Mouse (Mus musculus) activated CD4-positive, CD25-positive, alpha-beta regulatory T cell, adult 4 months (primary cell): ENCODE data around the gene Smim14. TPM values are rescaled to one million over a fixed set of nuclear protein-coding genes. Genes with fewer than 3 reads are reported as not detected.
"Not testable (repeated sequence)": the region's sequence is repeated elsewhere in the genome, so short reads cannot be mapped to it uniquely, and the experiment has no call there.

Source experiments
- ATAC-seq: one replicate; pipeline ENCODE4 v1.8.0; 2017
- polyA plus RNA-seq, 2 experiments: library from polyadenylated mRNA; unstranded; fragments of 100-300 nt; shearing (Covaris generic); gene quantifications; one replicate each; pipeline ENCODE4 v1.2.1; 2017

Smim14 gene
- polyA plus RNA-seq, 2 experiments from 2014 or later: 137 to 154 TPM

- no peak for ATAC-seq
Observed at GRCm38 (mm10) chr5:65521803-65522202, 15.2 kb downstream of the Smim14 start.

GRCm38 (mm10) chr5:65514635-65515278, 22.2 kb downstream of the Smim14 start:
- ATAC-seq: peak; percentile 75

- no peak for ATAC-seq
Observed at GRCm38 (mm10) chr5:65513506-65513905, 23.5 kb downstream of the Smim14 start.

DNA sequence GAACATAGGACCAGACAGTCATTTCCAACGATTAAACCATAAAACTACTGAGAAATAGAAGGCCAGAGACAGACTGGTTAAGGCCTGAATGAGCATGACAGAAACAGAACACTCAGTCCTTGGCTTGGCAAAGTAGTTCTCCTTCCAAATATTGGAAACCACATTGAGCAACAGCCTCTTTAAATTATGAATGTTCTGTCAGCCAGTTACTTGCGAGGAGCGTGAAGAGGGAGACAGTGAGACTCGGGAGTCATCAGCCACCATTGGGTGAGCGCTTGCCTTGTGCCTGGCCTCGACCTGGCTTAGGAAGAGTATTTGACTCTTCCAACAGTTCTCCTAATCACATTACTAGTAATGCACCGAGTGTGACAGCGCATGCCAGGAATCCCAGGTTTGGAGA, 28.6 kb downstream of the Smim14 start:
- ATAC-seq: no peak

GRCm38 (mm10) chr5:65505786-65506185, 31.2 kb downstream of the Smim14 start:
- no peak for ATAC-seq

GRCm38 (mm10) chr5:65501407-65501806, 35.6 kb downstream of the Smim14 start:
- no peak for ATAC-seq

DNA sequence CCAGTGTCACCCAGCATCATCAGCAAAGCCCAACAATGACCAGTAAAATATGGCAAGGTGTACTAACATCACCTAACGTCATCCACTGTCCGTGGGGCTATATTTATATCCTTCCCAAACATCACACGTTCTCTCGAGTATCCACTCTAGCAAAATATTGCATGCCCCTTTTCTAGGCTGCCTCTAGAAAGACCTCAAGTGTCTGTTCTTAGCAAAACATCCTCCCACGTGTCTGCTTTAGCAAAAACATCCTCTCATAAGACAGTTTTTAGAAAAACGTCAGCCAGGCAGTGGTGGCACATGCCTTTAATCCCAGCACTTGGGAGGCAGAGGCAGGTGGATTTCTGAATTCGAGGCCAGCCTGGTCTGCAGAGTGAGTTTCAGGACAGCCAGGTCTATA, 36.8 kb downstream of the Smim14 start:
- no peak for ATAC-seq

- peak; percentile 88 for ATAC-seq
Observed at GRCm38 (mm10) chr5:65492716-65493531, 44.1 kb downstream of the Smim14 start, which contains the start of gene Gm43552. Gene Gm43552 (minus strand): TSS chr5:65492833.

DNA sequence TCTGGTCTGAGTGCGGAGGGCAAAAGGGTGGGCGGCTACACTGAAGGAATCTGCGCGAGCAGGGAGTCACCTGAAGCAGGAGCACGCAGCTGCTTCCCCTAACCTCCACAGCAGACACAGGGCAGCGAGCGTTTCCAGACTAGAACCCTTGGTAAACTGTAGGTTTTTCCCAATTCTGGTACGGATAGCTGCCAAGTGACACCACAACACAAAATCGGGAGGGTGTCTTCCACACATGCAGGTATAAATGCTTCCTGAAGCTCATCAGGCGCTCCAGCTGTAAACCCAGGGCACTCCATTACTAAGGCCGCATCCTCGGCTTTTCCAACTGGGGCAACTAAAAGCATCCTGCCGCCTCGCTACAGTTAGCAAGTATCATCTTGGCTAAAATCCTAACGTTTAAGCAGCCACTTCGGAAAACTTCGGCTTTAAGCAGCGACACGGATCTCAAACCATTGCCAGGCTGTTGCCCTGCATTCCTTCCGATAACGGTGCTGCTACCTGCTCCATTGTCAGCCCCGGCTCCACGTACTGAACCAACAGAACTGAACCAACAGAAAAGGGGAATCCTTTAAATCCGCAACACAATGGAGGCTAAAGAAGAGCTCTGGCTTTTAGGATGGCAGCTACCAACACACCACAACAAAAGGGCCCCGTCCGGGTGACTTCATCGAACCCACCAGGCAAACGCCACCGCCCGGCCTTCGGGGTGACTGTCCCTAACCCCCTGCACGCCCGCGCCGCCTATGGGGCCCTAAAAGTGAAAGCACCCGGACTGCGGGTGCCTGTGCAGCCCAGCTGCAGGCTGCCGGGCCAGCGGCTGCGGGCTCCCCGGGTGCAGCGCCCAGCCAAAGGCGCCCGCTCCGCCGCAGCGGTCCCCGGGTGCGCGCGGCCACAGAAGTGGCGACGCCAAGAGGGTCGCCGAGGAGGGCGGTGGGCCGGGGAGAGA, 44.9 kb downstream of the Smim14 start:
- ATAC-seq: peak; percentile 50

- ATAC-seq: no peak
Observed at GRCm38 (mm10) chr5:65489830-65490229, 47.2 kb downstream of the Smim14 start.

GRCm38 (mm10) chr5:65488725-65489124, 48.3 kb downstream of the Smim14 start:
- ATAC-seq: no peak

DNA sequence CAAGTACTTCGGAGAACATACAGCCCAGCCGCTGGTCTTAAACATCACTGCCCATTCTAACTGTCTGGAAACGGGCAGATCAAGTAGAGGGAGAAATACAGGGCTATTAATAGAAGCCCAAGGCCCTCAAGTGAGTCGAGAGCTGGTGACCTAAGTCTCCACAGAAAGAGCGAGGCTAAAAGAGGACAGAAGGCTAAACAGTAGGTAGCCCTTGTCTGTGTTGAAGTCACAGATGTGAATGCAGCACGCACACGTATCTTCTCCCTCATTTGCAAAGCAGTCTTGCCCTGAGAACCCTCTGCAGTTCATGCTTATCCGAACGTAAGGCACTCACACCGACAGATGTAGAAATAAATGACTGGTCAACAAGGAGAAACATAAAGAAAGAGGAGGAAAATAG, 49.6 kb downstream of the Smim14 start:
- ATAC-seq: no peak

DNA sequence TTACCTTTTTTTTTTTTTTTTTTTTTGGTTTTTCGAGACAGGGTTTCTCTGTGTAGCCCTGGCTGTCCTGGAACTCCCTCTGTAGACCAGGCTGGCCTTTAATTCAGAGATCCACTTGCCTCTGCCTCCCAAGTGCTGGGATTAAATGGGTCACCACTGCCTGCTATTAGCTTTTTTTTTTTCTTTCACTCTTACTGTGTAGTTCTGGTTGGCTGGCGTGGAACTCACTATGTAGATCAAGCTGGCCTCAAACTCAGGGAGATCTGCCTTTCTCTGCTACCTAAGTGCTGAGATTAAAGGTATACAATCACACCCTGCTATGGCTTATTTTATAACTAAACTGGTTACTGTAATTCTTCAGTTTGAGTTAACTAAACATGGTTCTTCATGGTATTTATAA, 50.5 kb downstream of the Smim14 start:
- ATAC-seq: no peak

DNA sequence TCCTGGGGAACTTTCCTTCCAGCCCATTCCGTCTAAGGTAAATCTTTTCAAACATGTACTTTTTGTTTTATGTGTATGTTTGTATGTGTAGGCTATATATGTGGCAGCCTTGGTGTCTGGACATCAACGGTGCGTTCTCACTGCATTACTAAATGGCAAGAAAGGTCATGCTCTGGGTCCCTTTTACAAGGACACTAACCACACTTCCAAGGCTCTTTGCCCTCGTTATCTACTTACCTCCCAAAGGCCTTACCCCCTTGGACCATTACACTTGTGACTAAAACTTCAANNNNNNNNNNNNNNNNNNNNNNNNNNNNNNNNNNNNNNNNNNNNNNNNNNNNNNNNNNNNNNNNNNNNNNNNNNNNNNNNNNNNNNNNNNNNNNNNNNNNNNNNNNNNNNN, 54.0 kb downstream of the Smim14 start:
- ATAC-seq: no peak

- no peak for ATAC-seq
Observed at GRCm38 (mm10) chr5:65480511-65480910, 56.5 kb downstream of the Smim14 start.

GRCm38 (mm10) chr5:65479681-65480445, 57.1 kb downstream of the Smim14 start:
- no peak for ATAC-seq

GRCm38 (mm10) chr5:65478224-65478623, 58.8 kb downstream of the Smim14 start:
- ATAC-seq: no peak

DNA sequence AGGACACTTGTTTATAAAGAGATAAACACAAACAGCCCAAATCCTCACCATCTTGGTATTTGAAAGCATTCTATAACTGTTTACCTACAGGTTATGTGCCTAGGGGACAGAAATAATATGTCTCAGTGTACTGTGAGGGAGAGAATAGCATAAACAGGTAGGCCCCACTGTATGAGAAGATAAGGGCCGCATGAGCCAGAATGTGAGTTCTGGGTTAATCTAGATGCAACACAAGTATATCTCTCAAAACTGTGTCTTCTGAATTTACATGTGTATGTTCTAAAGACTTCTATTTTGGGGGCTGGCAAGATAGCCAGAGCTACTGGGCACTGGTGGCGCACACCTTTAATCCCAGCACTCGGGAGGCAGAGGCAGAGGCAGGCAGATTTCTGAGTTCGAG, 60.2 kb downstream of the Smim14 start:
- not testable (repeated sequence) for ATAC-seq

DNA sequence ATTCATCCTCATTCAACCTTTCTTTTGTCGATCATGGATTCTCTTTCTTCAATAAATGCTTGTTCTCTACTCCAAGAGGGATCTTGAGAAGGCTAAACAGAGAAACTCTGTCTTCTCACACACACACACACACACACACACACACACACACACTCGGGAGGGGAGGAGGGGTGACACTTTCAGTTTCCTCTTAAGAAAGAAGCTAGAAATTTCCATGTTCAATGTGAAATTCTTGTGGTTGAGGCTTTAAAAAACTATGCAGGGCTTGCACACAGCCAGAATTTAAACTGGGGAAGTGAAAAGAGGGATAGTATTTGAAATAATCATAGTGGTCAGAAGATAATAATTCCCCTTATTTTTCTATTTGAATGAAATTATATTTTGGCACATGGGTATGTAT, 61.2 kb downstream of the Smim14 start:
- no peak for ATAC-seq

DNA sequence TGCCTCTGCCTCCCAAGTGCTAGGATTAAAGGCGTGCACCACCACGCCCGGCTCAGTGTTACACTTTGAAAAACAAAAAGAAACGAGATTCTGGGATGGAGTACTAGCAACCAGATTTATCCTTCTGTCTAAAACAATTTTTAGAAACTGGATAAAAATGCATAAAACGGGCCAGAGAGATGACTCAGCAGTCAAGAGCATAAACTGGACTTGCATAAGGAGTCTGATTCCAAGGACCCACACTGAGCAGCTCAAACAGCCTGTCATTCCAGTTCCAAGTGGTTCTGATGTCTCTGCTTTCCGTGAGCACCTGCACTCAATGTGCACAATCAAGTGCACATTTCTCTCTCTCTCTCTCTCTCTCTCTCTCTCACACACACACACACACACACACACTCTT, 67.2 kb downstream of the Smim14 start:
- no peak for ATAC-seq

DNA sequence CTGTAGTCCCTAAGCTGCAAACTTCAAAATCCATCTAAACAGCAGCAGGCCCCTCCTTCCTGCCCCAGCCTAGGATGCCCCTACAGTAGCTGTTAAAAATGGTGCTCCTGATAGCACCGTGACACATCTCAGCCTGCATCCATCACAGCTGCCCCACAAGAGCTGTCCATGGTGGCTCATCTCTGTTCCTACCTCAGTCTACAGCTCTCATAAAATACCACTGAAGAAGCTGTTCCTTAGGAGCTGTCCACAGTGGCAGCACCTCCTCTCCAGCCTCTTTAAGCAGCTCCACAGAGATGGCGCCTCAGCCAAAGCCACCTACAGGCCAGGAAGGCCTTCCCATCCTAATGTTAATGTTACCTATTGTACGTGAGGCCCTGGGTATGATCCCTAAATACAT, 70.1 kb downstream of the Smim14 start:
- no peak for ATAC-seq

DNA sequence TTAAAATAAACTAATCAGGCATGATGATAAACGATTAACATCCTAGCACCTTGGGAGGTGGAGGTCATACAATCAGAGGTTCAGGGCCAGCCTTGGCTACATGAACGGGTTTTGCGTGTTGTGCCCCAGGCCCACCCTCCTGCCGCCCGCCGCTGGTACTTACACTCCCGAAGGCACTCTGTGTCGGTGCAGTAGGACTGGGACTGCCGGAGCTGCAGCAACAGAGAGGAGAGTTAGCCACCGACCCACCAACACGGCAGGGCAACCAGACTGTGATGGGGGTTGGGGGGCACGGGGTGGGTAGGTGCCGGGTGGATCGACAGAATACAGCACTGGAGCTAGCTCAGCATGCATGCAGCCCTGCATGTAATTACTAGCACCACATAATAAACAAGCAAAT, 76.6 kb downstream of the Smim14 start:
- no peak for ATAC-seq
